Mouse (Mus musculus) frontal cortex, postnatal 10 days (tissue): ENCODE results near the gene Ddx5.
"Not testable (repeated sequence)": the region's sequence is repeated elsewhere in the genome, so short reads cannot be mapped to it uniquely, and the experiment has no call there.

ENCODE experiments used
- DNase-seq, 2 experiments: peaks; one replicate each; pipeline ENCODE4 v3.0.0; 2022; ENCODE audit warnings: low spot score in 2 of 2, mixed read lengths in 1 of 2

The Ddx5 gene

DNA sequence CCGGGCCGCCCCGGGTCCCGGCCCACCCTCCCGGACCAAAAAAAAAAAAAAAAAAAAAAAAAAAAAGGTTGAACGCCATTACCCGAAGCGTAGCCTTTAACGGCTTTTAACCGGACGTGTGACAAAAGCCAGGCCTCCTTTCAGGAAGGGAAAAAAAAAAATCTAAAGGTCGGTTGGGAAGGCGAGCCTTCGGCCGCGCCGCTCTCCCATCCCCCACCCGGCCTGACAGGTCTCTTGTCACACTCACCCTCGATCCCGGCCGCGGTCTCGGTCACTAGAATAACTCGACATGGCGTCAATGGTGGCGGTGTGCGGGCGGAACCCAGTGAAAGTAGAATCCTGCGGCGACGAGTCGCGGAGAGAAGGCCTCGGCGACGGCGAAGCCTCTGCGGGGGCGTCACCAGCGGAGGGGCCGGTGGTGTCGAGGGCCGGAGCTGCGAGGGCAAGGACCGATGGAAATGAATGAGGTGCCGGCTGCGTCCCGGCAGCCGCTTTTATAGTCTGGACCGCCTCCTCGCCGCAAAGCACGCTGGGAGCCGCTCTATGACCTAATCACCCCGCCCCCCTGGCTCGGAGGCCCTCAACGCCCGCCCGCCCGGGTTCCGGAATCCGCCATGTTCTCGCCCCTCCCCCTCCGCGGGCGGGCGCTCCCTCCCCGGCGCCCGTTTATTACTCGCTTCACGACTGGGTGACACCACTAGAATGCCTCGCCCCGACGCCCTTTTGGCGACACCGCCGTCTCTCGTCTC lies 785 bp downstream of the Ddx5 start:
- DNase-seq, result peak; percentile 97 to 98

DNA sequence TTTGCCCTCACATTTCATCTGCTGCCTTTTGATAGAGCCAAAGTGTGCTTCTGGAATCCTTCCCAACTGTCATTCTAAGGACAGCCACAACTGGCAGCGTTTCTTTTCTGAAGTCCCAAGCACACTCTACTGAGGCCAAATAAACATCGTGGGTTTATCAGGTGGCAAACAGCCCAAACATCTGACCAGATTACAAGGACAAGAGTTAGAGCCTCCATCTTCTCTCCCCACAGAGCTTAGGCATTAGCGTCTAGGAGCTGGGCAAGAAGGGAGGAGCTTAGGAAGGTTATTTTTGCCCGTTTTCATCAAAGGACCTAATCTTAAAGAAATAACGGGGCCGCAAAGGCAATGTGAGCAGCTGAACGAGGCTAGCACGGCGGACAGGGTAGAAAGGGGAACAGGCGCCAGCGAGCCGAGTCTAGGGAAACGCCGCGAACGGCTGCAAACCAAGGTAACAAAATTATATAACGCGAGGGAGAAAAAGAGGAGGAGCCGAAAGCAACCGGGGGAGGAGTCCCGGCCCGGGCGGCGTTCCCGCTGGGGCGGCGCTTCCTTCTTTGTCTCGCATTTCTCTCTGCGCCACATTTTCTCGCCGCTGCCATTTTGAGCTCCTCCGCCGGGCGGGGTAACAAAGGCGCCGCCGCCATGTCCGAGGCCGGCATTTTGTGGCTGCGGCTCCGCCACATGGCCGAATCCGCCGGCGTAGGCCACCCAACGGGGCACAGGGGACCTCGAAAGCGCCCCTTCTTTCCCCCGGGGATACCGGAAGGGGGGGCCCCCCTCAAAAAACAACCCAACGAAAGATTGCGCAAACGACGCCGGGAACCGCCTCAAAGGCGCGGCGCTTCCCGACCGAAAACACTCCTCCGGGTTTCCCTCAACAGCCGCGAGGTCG lies 1.6 kb downstream of the Ddx5 start:
- peak; percentile 78 to 86 for DNase-seq

DNA sequence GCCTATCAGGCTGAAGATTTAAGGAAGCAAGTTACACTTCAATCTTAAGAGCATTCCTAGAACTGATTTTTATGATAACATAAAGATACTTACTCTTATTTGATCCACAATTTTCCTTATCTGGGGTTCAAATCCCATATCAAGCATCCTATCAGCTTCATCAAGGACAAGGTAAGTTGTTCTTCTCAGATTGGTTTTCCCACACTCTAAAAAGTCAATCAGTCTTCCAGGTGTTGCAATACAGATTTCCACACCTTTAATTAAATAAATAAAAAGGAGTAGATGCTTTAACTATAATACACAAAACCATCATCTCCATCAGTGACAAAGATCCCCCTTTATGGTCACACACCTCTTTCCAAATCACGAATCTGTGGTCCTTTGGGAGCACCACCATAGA lies 3.9 kb downstream of the Ddx5 start:
- DNase-seq, result no peak

DNA sequence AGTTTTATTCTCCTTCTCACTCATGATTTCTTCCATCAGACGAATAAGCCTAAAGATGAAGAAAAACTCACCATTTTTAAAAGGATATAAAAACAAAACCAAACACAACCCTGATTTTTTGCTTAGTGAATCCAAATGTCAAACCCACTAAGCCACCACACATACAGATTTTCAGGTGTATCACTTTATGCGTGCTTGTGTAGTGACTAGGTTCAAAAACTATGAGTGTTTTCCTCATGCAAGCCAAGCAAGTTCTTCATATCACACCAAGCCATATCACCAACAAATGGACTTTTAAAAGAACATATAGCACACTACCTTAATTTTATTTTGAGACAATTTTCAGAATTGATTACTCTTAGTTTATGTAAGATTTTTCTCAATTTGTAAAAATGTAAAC lies 4.5 kb downstream of the Ddx5 start:
- no peak for DNase-seq

DNA sequence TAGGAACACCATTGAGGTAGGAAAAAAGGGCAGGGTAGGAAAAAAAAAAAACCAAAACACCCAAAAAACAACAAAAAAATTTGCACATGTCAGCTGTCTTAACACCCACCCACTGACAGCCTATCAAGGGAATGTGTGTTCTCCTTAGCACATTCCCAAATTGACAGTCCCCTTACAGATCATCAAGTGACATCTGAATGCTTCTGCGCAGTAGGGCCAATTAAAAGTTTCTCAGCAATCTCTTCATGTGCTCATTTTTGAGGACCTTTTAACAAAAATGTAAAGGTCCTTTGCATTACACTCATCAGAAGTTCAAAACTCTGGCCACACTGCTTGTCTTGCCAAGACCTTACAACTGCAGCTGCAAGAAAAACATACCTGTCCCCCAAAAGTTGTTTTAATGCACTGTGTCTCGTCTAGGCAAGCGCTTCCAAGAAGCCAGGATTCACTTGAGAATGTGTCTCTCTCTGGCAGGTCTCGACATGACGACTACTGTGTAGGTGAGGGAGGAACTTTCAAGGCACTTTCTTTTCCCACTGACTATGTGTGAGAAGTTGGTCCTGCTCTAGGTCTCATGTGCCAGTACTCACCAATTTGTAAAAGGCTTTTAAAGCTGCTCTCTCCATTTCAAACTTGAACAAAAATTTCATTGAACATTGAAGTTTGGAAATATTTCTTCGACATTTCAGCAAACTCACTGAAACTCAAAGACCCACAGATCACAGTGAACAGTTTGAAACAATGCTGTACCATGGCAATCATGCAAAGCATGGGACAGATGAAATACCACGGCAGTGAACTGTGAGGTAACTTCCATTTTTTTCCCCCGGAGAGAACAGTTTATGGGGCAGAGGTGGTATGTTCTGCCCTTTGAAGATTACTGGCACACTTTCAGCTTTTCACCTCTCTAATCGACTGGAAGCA lies 5.9 kb downstream of the Ddx5 start:
- no peak for DNase-seq

DNA sequence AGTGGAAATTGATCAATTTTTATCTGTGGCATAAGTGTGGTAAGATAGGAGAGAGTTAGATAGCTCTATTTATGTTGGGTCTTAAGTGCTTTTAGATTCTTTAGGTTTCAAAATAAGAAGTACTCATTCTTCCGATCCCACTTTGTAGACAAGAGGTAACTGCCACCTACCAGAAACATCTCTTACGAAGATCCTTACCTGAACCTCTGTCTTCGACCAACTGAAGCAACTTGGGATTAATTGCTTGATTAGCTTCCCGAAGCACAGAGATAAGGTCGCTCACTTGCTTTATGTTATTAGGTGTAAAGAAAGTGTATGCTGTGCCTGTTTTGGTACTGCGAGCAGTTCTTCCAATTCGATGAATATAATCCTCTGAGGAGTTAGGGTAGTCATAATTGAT lies 6.7 kb downstream of the Ddx5 start:
- DNase-seq, result not testable (repeated sequence)

DNA sequence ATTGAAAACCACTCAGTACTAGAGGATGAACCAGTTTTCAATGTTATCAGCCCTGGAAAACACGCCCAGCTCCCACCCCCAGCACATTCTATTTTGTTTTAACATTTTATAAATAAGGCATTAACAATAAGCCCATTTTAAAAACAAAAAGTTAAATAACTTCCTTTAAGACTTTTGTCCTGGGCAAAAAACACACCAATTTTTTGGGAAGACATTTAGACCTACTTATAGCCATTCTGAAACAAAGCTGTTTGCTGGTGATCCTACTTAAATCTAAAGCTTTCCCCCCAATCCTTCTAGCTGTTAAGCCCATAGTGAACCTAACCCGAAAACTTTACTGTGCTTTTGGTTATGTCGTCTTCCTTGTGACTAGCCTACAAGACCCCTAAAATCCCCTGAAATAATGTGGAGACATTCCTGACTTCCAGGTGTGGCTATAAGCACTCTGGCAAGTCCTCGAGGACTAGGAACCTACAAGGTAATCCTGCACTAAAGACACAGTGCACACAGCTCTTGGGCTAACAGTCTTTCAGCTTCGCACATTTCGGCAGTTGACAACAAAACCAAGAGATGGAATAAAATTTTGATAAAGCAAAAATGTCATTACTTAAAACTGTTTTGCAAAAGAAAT lies 8.3 kb downstream of the Ddx5 start:
- no peak for DNase-seq

DNA sequence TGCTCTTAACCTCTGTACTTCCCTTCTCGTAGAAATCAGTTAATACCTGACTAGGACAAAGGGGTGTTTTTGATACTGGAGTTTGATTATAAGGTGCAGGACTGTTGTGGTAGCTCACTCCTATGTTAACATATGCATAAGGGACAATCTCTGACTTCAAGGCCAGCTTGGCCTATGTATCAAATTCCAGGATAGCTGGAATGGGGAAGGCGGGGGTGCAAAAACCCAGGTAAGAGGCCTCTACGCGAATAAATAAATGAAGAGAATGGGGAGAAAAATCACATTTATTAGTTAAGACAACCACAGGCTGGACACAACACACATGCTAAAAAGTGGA lies 8.9 kb downstream of the Ddx5 start:
- no peak for DNase-seq

DNA sequence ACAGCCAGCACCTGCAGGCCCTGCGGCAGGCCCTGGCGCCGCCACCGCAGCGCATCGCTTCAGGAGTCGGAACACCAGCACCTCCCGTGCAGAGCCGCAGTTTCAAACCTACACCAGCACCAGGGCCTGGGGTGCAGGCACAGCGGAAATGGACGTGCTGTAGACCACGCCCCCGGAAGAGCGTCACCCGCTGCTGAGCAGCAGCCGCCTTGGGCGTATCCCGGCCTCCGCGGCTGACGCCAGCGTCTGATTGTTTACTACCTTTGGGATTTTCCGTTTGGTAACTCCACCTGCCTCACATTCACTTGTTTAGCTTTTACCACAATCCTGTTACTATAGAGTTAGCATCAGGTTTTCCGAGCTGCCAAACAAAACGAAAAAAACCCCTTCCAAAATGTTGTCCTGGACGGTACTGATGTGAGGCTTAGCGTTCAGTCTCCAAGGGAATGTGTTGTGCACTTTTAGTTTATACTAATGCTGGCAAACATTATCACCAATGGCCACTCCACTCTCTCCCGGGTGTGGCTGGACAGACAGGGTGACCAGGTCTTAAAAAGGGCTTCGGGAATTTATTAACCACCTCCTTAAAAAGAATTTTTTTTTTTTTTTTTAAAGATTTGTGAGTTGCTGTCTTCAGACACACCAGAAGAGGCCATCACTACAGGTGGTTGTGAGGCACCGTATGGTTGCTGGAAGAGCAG lies 9.4 kb downstream of the Ddx5 start, which contains the start of gene Polg2:
Gene Polg2, minus strand, starts transcription at position 150 of the 701 bp plus-strand sequence.
- peak; percentile 87 to 91 for DNase-seq

DNA sequence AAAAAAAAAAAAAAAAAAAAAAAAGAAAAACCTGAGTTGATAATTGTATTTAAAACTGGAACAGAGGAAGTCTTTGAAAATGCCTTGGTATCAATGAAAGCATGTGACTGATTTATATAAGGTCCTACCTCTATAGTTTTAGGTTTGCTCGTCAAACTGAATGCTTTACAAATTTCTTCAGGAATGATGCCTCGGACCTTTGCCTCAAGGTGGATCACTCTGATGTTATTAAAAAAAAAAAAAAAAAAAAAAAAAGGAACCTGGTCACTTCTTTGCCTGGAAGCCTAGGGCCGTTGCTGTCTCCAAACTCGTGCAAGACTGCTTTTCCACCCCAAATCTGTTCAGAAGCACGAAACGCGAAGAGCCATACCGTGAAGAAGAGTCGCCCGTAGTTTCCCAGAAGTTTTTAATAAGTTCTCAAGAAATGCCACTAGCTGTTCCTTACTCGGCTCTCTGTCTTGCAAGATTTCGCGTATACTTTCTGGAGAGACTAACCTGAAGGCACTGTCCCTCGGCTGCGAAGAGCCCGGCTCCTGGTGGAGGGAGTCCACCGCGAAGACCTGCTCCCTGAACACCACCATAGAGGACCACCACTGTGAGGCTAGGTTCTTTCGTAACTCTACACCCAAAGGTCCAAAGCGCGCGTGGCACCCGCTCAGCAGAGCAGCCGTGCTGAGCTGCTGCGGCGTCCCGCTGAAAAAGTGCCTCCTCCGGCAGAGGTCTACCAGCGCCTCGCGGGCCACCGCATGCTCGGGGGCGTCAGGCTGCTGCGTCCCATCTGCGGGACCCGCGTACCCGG lies 10.2 kb downstream of the Ddx5 start:
- no peak for DNase-seq

DNA sequence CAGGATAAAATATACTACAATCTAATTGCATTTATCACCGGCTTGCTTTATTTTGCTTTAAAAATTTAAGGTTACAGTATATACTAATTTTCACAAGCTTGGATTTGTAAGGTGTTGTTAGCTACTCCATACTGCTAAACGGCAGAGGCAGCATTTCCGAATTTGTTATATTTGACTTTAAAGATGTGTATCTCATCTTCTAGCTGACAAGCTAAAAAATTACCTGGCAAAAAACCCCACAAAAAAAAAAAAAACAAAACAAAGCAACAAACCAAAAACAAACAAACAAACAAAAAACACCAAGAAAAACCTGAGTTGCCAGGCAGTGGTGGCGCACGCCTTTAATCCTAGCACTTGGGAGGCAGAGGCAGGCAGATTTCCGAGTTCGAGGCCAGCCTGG lies 10.9 kb downstream of the Ddx5 start:
- no peak for DNase-seq

DNA sequence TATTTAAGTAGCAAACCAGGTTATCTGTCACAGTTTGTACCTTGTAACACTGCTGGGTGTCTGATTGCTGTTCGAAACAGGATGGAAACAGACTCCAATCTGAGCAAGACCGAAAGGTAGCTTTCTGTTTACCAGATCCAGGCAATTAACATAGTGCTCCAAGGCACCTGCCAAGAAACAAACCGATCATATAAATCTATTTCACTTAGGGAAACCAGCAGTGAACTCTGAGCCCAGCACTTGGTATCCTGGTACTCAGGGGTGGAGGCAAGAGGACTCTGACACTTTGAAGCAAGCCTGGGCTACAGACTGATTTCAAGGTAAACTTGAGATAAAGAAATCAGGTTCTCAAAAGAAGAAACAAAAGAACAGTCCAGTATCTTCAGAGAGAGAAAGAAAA lies 11.6 kb downstream of the Ddx5 start:
- DNase-seq, result no peak

DNA sequence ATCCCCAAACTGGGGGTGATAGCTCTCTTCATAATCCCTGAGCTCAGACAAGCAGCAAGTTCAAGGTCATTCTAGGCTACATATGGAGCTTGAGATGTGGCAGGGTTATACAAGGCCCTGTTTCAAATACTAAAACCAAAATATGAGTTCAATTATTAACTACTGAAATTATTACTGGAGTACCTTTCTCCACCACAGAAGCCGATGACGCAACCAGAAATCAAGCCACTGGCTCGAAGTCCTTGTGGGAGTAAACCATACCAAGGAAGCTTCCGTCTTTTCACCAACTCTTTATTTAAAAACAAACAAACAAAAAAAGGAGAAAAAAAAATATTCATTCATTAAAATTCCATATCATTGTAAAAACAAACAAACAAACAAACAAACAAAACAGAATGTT lies 12.0 kb downstream of the Ddx5 start:
- no peak for DNase-seq

DNA sequence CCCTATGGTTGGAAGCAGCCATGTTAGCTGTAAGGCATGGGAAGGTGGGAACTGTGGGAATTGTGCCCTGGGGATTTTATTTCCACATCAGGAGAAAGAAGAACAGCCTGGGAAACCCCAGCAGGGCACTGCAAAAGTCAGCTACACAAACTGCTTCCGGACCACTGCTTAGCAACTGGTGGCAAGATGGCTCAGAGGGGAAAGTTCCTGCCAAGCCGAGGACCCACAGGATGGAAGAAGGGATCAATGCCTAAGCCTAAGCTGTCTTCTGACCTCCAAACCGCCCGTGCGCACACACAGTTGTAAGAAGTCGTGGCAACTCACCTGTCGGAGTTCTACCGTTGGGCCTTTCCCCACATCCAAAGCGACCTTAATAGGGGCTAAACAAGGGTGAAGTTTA lies 15.9 kb downstream of the Ddx5 start:
- DNase-seq, result no peak

DNA sequence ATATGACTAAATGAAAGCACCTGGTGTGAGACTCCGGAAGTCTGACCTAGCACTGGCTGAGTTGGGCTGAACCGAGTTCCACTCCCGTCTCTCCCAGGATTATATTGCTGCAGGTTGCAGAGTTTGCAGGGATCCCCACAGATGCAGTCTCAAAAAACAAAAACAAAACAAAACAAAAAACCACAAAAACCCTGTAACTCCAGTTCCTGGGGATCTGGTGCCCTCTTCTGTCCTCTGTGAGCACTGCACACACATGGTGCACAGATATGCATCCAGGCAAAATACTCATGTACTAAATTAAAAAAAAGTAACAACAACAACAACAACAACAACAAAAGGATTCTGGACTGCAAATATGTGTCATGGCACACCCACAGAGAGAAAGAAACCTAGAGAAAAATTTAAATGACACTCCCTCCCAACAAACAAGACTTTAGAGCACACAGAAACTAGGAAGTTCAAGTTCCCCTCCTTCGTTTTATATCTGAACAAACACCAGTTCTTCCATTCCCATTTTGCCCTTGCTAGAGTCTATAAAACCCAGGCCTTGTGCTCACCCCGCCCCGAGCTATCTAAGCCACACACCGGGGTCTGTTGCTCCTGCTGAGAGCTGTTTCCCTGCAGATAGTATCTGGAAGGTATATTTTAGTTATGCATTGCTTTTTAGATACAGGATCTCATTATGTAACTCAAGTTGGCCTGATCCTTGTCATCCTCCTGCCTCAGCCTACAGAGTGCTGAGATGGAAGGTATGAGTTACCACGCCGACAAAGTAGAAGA lies 18.6 kb downstream of the Ddx5 start:
- DNase-seq, result no peak

DNA sequence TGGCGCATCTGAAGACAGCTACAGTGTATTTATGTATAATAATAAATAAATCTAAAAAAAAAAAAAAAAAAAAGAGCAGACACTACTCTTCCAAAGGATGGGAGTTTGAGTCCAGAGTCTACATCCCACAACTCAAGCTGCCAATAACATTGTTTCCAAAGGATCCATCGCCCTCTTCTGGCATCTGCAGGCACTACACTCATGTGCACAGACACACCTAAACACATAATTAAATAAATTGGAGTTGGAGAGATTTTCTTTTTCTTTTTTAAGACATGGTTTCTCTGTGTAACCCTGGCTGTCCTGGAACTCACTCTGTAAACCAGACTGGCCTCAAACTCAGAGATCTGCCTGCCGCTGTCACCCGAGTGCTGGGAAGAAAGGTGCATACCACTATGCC lies 21.5 kb downstream of the Ddx5 start:
- no peak for DNase-seq

DNA sequence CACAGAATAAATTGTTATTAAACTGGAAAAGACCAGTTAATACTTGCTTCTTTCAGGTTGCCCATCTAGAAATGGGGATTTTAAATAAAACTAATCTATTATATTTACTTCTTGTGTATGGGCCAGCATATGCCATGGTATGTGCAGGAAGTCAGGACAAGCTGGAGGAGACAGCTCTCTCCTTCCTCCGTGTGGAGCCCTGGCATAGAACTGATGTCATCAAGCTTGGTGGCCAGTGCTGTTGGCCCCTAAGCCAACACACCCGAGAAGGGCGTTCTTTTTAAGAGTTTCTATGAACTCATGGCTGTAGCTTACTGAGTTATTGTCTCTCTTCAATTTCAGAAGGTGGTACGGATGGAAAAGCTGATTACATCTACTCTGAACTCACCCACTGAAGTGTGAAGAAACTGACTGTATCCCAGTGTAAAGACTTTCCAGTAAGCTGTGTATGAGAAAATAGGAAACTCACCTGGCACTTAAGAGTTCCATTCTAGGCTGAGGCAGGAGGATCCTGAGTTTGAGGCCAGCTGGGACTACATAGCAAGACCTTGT lies 22.3 kb downstream of the Ddx5 start:
- DNase-seq, result no peak

DNA sequence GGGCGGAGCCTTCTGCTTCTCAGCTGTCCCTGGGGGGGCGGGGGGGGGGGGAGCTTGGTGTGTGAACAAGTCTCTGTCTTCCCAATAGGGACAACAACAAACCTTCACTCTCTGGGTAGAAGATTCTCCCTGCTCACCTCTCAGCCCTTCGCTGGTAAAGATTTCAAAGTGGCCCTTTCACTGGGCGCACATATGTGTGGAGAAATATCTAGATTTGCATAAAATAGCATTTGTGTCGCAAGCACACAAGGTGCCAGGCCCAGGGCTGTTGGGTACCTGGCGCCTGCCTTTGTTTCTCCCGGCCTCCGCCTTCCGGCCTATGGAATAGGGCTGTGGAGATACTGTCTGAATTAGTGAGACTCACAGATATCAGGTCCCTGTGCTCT lies 26.2 kb downstream of the Ddx5 start:
- no peak for DNase-seq
